Mouse (Mus musculus) central nervous system, embryonic 11.5 days (tissue): ENCODE results near the gene Amot. TPM values are rescaled to one million over a fixed set of nuclear protein-coding genes. Genes with fewer than 3 reads are reported as not detected.

Experiments used
- polyA plus RNA-seq: library from polyadenylated mRNA; depleted of rRNA; stranded (reverse); fragments of >200 nt; gene quantifications from 2 replicates; pipeline ENCODE4 v1.2.3, GENCODE M21; 2012; rRNA removed

Amot gene
- polyA plus RNA-seq, result 16.3 and 53.8 TPM in 2 replicates

GRCm38 (mm10) chrX:145504717-145505415 lies at the start of gene Amot:
TSS of gene Amot (minus strand) at chrX:145505181.

Other genes with a start within 250 kb of the Amot start
- gene Lhfpl1, start 156.1 kb downstream of the Amot start, polyA plus RNA-seq, result 0.13 and 1.1 TPM in 2 replicates